Mouse (Mus musculus) hindbrain, embryonic 10.5 days (tissue): ENCODE results near the gene Rbpms2. TPM values are rescaled to one million over a fixed set of nuclear protein-coding genes. Genes with fewer than 3 reads are reported as not detected.

Source experiments
- DNase-seq: peaks from one replicate; pipeline ENCODE4 v3.0.0-alpha.2; 2017; ENCODE audit warnings: low spot score
- H3K27ac ChIP-seq: fragments of 300-500 bp; sonication (generic); 2 replicates; pipeline ENCODE4 v1.5.1; 2016; ENCODE audit warnings: mild to moderate bottlenecking, moderate library complexity
- H3K27me3 ChIP-seq: fragments of 300-500 bp; sonication (generic); 2 replicates; pipeline ENCODE4 v1.6.1; 2016; ENCODE audit warnings: mild to moderate bottlenecking; ENCODE audit not compliant: poor library complexity, insufficient read depth, severe bottlenecking
- H3K36me3 ChIP-seq: fragments of 300-500 bp; sonication (generic); 2 replicates; pipeline ENCODE4 v1.6.1; 2016; ENCODE audit warnings: mild to moderate bottlenecking, moderate library complexity
- H3K4me1 ChIP-seq: fragments of 300-500 bp; sonication (generic); replicated peaks from 2 replicates; pipeline ENCODE4 v1.6.1; 2016; ENCODE audit warnings: mild to moderate bottlenecking
- H3K4me3 ChIP-seq: fragments of 300-500 bp; sonication (generic); 2 replicates; pipeline ENCODE4 v1.5.1; 2016; ENCODE audit warnings: mild to moderate bottlenecking, moderate library complexity
- H3K9me3 ChIP-seq: fragments of 300-500 bp; sonication (generic); 2 replicates; pipeline ENCODE4 v1.6.1; 2016; ENCODE audit warnings: mild to moderate bottlenecking, moderate library complexity
- WGBS: fragments of 180-500 bp; shearing (Covaris S2); methylation state at CpG from one replicate; pipeline ENCODE4 v1.1.7; 2016; 5-methylcytosine and 5-hydroxymethylcytosine counted together
- polyA plus RNA-seq: library from polyadenylated mRNA; unstranded; fragments of >200 nt; fragmentation: Nextera tagmentation; extraction: Ambion mirVana; gene quantifications from 2 replicates; pipeline ENCODE4 v1.2.1, GENCODE M21; 2016

Gene Rbpms2
- polyA plus RNA-seq, 1 experiment from 2014 or later: 28.4 TPM

DNA sequence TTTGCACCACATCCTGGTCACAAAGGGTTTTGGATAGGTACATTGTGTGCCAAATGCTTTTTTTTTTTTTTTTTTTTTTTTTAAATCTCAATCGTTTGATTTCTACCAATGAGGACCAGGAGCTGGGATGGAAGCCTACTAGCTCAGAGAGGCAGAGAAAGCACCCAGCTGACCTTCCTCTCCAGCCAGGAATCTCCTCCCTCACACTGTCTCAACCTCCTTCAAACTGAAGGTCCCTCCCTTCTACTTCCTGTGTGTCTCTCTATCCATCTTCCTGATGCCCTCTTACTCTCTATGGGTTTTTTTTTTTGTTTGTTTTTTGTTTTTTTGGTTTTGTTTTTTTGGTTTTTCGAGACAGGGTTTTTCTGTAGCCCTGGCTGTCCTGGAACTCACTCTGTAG, 28.5 kb upstream of the Rbpms2 start:
- WGBS: 66% methylated on average over 2 of the region's 2 CpGs
- DNase-seq: no peak
- Histone ChIP-seq H3K36me3 (peaks cover 1% of the 10 kb centered on the region), H3K4me3 (no peak overlapping the region), H3K4me1 (peaks cover 4% of the 10 kb centered on the region; the same call in 1 of the 2 replicates), H3K9me3 (no peaks in the 10 kb centered on the region), H3K27ac (no peak overlapping the region), H3K27me3 (peaks cover under 1% of the 10 kb centered on the region; the same call in 1 of the 2 replicates)

DNA sequence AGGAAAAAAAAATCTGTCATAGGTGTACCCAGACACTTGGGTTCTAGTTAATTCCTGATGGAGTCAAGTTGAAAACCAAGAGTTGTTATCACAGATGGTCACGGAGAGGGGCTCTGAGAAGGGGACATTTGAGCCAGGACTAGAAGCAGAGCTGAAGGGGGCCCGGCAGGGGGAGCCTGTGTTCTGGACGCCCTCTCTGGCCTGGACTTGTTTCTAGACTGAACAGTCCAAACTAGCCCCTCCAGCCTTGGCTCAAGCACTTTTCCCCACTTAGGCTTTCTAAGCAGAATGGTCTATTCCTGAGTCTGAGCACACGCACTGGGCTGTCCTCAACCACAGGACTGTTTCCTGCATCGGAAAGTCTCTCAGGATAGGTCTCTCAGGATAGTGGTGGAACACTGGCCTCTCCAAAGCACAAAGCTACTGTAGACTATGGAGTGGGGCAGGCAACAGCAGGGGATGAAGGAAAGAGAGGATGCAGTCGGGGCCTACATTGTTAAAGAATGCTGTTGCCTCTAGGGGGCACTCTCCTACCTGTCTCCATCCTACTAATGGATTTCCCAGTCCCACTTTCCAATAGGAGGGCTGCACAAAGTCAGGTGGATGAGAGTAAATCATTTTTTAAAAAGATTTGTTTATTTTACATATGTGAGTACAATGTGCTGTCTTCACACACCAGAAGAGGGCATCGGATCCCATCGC, 25.9 kb upstream of the Rbpms2 start:
- peaks cover 12% of the 10 kb centered on the region for H3K4me1 ChIP-seq
- DNase-seq: no peak
- no peaks in the 10 kb centered on the region for H3K9me3 ChIP-seq
- peaks cover 12% of the 10 kb centered on the region for H3K27me3 ChIP-seq
- H3K27ac ChIP-seq: no peak overlapping the region
- 48% methylated on average over 8 of the region's 8 CpGs for WGBS
- H3K36me3 ChIP-seq: no peaks in the 10 kb centered on the region
- H3K4me3 ChIP-seq: no peak overlapping the region

DNA sequence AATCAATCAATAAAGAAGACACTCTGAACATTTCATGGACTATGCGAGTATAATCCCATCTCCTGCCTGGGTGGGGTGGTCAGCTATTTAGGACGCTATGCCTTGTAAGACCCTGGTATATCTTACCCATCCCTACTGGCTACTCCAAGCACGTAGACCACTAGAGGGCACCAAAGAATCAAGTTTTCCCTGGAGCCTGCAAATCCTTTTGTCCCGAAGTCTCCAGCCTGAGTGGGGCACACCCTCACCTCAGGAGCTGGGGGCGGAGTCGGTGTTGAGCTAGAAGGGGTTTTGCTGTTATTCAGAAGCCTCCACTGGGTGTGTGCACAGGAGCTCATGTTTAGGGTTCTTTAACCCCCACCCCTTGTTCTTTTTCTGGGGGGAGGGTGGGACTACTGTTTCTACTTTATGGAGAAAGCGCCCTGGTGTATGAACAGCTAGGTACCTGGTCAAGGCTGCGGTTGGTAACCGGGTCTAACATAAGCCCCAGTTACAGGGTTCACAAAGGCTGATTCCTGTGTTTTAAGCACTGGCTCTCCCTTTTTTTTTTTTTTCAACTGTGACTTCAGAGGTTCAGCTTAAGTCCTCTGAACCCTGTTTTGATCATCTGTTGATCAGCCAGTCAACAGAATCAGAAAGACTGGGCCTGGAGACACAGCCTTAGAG, 23.8 kb upstream of the Rbpms2 start:
- WGBS: 5% methylated on average over 9 of the region's 9 CpGs
- H3K27me3 ChIP-seq: peaks cover 12% of the 10 kb centered on the region

DNA sequence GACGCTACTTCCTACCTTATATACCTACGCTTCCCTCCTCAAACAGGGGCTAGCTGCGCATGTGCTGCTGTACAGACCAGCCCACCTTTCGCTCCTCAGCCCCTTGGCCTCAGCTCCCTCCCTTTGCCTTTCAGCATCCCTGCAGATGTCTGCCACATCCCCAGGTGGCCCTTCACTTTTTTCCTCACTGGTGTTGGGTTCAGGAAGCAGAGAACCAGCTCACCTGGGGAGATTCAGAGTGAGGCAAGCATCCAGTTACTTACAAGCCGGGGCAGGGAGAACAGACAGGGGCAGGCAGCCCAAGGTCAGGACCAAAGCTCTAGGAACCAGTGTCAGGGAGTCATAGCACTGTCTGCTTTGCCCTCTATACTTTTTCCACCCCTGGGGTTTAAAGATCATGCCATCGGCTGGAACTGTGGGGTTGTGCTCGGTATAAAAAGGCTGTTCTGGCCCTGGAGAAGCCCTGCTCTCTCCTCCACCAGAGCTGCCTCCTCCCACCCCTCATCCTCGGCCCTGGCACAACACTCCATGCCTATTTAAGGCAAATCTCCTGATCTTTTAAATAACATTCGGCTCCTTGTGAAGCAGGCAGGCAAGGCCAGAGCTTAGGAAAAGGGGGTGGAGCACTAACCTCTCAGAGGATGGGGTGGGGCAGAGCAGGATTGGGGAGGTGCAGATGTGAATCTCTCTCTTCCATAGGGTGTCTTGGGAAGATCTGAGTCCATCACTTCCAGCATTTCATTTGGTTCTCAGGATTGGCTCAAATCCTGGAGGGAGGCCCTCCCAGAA, 22.9 kb upstream of the Rbpms2 start:
- Histone ChIP-seq H3K36me3 (no peaks in the 10 kb centered on the region), H3K27me3 (peaks cover 12% of the 10 kb centered on the region), H3K27ac (no peak overlapping the region; the same call in 1 of the 2 replicates), H3K4me1 (peaks cover 12% of the 10 kb centered on the region), H3K9me3 (no peaks in the 10 kb centered on the region), H3K4me3 (no peak overlapping the region)
- WGBS: 32% methylated on average over 9 of the region's 9 CpGs
- no peak for DNase-seq

More for the DNA sequence above, 23.8 kb upstream of the Rbpms2 start:
- peak; percentile 87 for DNase-seq
- peak overlapping the region; percentile 30 for H3K4me3 ChIP-seq
- H3K9me3 ChIP-seq: no peaks in the 10 kb centered on the region
- peak overlapping the region; percentile 69; the same call in 1 of the 2 replicates for H3K27ac ChIP-seq
- peaks cover 12% of the 10 kb centered on the region for H3K4me1 ChIP-seq
- no peaks in the 10 kb centered on the region for H3K36me3 ChIP-seq

DNA sequence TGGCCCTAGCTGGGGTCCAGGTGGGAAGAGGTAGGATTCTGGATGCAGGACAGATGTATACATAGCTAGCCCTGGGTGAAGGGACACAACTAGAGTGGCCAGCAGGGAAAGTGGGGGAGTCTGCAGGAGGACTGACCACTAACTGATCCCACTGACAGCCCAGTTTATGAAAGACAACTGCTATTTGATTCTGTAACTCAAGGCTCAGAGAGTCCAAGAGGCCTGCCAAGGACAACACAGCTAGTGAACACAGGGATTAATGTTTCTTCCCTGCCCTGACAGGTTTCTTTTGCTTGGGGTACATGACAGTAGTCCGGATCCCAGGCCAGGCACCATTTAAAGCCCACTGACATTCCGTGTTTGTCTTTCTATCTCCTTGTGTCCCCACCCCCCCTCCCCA, 22.3 kb upstream of the Rbpms2 start:
- H3K27me3 ChIP-seq: peaks cover 12% of the 10 kb centered on the region
- DNase-seq: no peak
- H3K4me3 ChIP-seq: no peak overlapping the region
- no peaks in the 10 kb centered on the region for H3K36me3 ChIP-seq
- no peaks in the 10 kb centered on the region for H3K9me3 ChIP-seq
- H3K4me1 ChIP-seq: peaks cover 12% of the 10 kb centered on the region
- H3K27ac ChIP-seq: no peak overlapping the region
- WGBS: 55% methylated on average over 2 of the region's 2 CpGs

DNA sequence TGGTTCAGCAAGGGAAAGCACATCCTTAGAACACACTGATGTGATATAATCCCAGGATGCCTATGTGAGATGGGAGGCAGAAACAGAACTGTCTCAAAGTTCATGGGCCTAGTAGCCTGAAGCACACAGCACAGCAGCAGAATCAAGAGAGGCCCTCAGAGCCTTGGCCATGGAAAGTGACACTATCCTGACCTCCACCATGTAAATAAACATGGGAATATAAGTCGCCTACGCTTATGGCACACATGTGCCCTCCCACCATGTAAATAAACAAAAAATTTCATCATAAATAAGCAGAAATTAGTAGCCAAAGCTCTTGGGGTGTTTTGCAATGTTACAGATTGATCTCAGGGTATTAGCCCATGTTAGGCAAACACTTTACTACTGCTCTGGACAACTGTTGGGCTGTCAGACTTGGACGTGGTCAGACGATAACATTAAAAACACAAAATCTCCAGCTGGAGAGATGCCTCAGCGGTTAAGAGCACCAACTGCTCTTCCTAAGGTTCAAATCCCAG, 17.4 kb upstream of the Rbpms2 start:
- no peaks in the 10 kb centered on the region for H3K4me1 ChIP-seq
- 81% methylated on average over 5 of the region's 5 CpGs for WGBS
- no peak overlapping the region for H3K4me3 ChIP-seq
- DNase-seq: no peak
- peaks cover under 1% of the 10 kb centered on the region; the same call in 1 of the 2 replicates for H3K27me3 ChIP-seq
- H3K27ac ChIP-seq: no peak overlapping the region
- no peaks in the 10 kb centered on the region for H3K9me3 ChIP-seq
- H3K36me3 ChIP-seq: no peaks in the 10 kb centered on the region

DNA sequence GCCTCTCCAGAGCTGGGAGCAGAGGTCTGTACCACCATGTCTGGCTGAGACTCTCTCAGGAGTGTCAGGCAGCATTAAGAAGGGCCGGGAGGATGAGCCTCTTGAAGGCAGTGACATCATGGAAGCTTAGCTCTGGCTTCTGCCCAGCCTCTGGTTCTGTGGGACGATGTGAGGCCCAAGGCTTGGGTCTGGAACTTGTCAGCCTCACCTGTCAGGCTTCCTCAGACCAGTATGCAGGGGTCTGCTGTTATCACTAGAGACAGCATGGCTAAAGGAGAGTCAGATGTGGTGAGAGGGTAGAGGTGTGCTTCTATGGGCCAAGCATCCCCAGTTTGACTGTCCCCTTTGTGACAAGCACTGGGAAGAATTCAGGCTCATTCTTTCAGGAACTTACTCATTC, 16.4 kb upstream of the Rbpms2 start:
- Histone ChIP-seq H3K4me1 (peaks cover 6% of the 10 kb centered on the region; the same call in 1 of the 2 replicates), H3K36me3 (no peaks in the 10 kb centered on the region), H3K9me3 (no peaks in the 10 kb centered on the region), H3K4me3 (no peak overlapping the region), H3K27ac (no peak overlapping the region), H3K27me3 (no peaks in the 10 kb centered on the region)
- no peak for DNase-seq
- WGBS: 74% methylated on average over 2 of the region's 2 CpGs

DNA sequence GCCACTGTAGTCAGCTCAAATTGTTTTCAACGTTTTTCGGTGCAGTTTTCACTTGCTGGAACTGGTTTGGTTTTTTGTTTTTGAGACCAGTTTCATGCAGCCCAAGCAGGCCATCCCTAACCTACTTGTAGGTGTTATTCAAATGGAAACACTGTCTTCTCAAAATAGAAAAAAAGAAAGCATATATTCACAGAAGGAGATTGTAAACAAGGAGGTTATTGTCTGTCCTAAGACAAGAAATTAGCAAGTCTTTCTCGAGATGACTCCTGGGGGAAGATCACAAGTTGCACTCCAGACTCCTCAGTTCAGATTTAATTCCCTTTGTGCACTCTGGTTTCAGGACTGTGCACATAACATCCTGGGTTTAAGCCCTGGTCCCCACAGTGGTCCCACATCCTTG, 10.1 kb upstream of the Rbpms2 start:
- Histone ChIP-seq H3K27ac (no peak overlapping the region), H3K9me3 (no peaks in the 10 kb centered on the region), H3K4me3 (no peak overlapping the region), H3K36me3 (no peaks in the 10 kb centered on the region), H3K4me1 (peaks cover 6% of the 10 kb centered on the region; the same call in 1 of the 2 replicates), H3K27me3 (no peaks in the 10 kb centered on the region)
- WGBS: 65% methylated on average over 3 of the region's 3 CpGs
- no peak for DNase-seq

DNA sequence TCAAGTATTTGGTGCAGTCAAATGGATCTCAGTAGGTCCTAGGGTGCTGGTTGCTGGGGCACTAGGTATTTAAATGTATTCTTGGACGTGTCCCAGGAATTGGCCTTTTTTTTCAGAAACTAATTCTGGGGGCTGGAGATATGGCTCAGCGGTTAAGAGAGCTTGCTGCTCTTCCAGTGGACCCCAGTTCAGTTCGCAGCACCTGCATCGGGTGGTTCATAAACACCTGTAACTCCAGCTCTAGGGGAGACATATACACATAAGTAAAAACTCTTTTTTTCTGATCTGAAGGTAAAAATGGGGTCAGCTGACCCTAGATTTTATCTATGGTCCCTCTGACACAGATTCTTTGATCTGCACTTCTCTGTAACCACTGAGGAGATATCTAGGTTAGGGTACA, 8.3 kb upstream of the Rbpms2 start:
- Histone ChIP-seq H3K4me1 (peaks cover 6% of the 10 kb centered on the region; the same call in 1 of the 2 replicates), H3K4me3 (no peak overlapping the region), H3K9me3 (no peaks in the 10 kb centered on the region), H3K36me3 (no peaks in the 10 kb centered on the region), H3K27ac (no peak overlapping the region), H3K27me3 (peaks cover 5% of the 10 kb centered on the region)
- 90% methylated on average over 4 of the region's 4 CpGs for WGBS
- no peak for DNase-seq

DNA sequence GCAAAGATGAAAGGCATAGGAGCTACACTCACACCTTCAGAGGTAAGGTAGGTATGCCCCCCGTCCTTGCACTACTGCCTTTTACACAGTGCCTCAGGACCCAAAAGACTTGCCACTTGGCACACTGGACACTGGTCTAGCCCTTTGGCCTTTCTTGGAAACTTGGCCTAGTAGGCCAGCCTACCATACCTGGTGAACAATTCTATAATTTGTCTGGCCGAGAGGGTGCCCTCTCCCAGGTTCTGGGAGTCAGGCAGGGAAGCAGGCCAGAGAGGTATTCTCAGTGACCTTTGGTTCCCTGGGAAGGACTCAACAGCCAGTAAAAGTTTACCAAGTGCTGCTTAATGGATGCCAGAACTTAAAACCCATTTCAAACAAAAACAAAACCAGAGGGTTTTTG, 7.8 kb upstream of the Rbpms2 start:
- peaks cover 6% of the 10 kb centered on the region; the same call in 1 of the 2 replicates for H3K4me1 ChIP-seq
- WGBS: 88% methylated on average over 2 of the region's 2 CpGs
- H3K36me3 ChIP-seq: no peaks in the 10 kb centered on the region
- peaks cover 10% of the 10 kb centered on the region for H3K27me3 ChIP-seq
- H3K9me3 ChIP-seq: no peaks in the 10 kb centered on the region
- no peak for DNase-seq
- no peak overlapping the region for H3K4me3 ChIP-seq
- H3K27ac ChIP-seq: no peak overlapping the region

DNA sequence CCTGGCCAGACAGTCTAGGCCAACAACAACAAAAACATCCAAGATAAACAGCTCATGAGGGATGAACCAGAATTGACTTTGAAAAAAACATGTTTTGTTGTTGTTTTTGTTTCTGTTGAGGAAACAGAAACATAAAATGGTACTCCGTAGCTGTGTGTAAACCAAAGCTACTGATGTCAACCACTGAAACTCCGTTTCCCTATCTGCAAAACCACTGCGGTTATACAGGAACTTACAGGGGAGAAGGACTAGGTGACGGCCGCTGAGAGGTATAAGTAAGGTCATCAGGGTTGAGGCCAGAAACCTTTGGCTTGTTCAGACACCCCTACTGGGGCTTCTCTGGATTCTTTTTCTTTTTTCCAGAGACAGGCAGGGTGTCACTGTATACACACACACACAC, 6.6 kb upstream of the Rbpms2 start:
- Histone ChIP-seq H3K4me1 (peaks cover 2% of the 10 kb centered on the region; the same call in 1 of the 2 replicates), H3K27me3 (peaks cover 21% of the 10 kb centered on the region), H3K9me3 (no peaks in the 10 kb centered on the region), H3K36me3 (no peaks in the 10 kb centered on the region), H3K4me3 (no peak overlapping the region), H3K27ac (no peak overlapping the region)
- WGBS: 85% methylated on average over 5 of the region's 5 CpGs
- no peak for DNase-seq

DNA sequence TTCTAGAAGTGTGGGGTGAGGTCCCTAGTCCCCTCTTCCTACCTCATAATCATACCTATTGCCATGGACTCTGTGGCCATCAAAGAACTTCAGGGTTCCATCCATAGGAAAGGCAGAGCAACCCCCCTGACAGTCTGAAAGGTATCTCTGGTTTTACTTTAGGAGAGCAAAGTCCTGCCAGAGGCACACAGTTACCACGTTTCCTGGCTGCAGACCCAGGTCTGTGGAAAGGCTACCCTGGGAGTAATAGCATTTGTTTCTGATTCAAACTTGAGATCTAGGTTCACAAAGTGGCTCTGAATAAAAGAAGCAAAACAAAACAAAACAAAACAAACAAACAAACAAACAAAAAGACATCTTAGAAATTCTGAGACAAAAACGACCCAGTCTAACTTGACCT, 5.2 kb upstream of the Rbpms2 start:
- WGBS: 72% methylated on average over 2 of the region's 2 CpGs
- Histone ChIP-seq H3K27ac (no peak overlapping the region), H3K27me3 (peaks cover 36% of the 10 kb centered on the region)

More for the DNA sequence above, 5.2 kb upstream of the Rbpms2 start:
- H3K9me3 ChIP-seq: no peaks in the 10 kb centered on the region
- H3K4me3 ChIP-seq: no peak overlapping the region
- peaks cover 6% of the 10 kb centered on the region for H3K4me1 ChIP-seq
- DNase-seq: no peak
- H3K36me3 ChIP-seq: no peaks in the 10 kb centered on the region
